Mouse (Mus musculus) brain, embryonic 18.5 days (tissue): ENCODE results near the gene Fgf9.

Source experiments
- DNase-seq: peaks from one replicate; pipeline ENCODE4 v3.0.0-alpha.2; 2012; ENCODE audit warnings: low read depth, low spot score

The Fgf9 gene

GRCm38 (mm10) chr14:58070481-58071119, at the start of gene Fgf9:
Gene Fgf9 (plus strand): TSS chr14:58070547.
- DNase-seq, result no peak

GRCm38 (mm10) chr14:58034567-58034966, 35.8 kb upstream of the Fgf9 start:
- DNase-seq, result no peak

- DNase-seq, result no peak
These were observed 34.2 kb upstream of the Fgf9 start for GRCm38 (mm10) chr14:58036174-58036573.

GRCm38 (mm10) chr14:58046639-58047284, 23.6 kb upstream of the Fgf9 start:
- DNase-seq, result no peak

GRCm38 (mm10) chr14:58050691-58051090, 19.7 kb upstream of the Fgf9 start:
- DNase-seq, result no peak

- DNase-seq, result no peak
These were observed 2.8 kb upstream of the Fgf9 start for GRCm38 (mm10) chr14:58067586-58067985.

GRCm38 (mm10) chr14:58068641-58069040, 1.7 kb upstream of the Fgf9 start:
- DNase-seq, result no peak

GRCm38 (mm10) chr14:58069927-58070326, 420 bp upstream of the Fgf9 start:
- DNase-seq, result no peak

- no peak for DNase-seq
These were observed 834 bp downstream of the Fgf9 start for GRCm38 (mm10) chr14:58071120-58071641.

GRCm38 (mm10) chr14:58071830-58072770, 1.8 kb downstream of the Fgf9 start:
- no peak for DNase-seq

GRCm38 (mm10) chr14:58072771-58073501, 2.6 kb downstream of the Fgf9 start:
- no peak for DNase-seq

GRCm38 (mm10) chr14:58073936-58074335, 3.6 kb downstream of the Fgf9 start:
- no peak for DNase-seq

- DNase-seq, result no peak
These were observed 4.5 kb downstream of the Fgf9 start for GRCm38 (mm10) chr14:58074621-58075432.

GRCm38 (mm10) chr14:58075433-58076029, 5.2 kb downstream of the Fgf9 start:
- no peak for DNase-seq

GRCm38 (mm10) chr14:58076030-58076521, 5.7 kb downstream of the Fgf9 start:
- no peak for DNase-seq

- no peak for DNase-seq
These were observed 6.4 kb downstream of the Fgf9 start for GRCm38 (mm10) chr14:58076726-58077255.

- DNase-seq, result no peak
These were observed 9.1 kb downstream of the Fgf9 start for GRCm38 (mm10) chr14:58079471-58079870.

GRCm38 (mm10) chr14:58081955-58082354, 11.6 kb downstream of the Fgf9 start:
- DNase-seq, result no peak

- no peak for DNase-seq
These were observed 13.9 kb downstream of the Fgf9 start for GRCm38 (mm10) chr14:58084240-58084639.

GRCm38 (mm10) chr14:58087326-58087725, 17.0 kb downstream of the Fgf9 start:
- no peak for DNase-seq
